Mouse (Mus musculus) forebrain, embryonic 11.5 days (tissue): Measurements from ENCODE around the gene Mast3. TPM values are rescaled to one million over a fixed set of nuclear protein-coding genes. Genes with fewer than 3 reads are reported as not detected.

ENCODE experiments used
- ATAC-seq: fragments of 200-750 bp; cut with Nextera tagmentation; replicated peaks from 2 replicates; pipeline ENCODE4 v1.8.0; 2017; ENCODE audit warnings: moderate TSS enrichment; ENCODE audit not compliant: low FRiP score
- DNase-seq: peaks from one replicate; pipeline ENCODE4 v3.0.0-alpha.2; 2017; ENCODE audit warnings: low spot score
- H3K27ac ChIP-seq: fragments of 300-500 bp; sonication (generic); 2 replicates; pipeline ENCODE4 v1.5.1; 2014; ENCODE audit warnings: low read depth, low read length
- H3K27me3 ChIP-seq: fragments of 300-500 bp; sonication (generic); 2 replicates; pipeline ENCODE4 v1.6.1; 2014; ENCODE audit warnings: mild to moderate bottlenecking, low read length, mixed read lengths; ENCODE audit not compliant: control insufficient read depth, insufficient read depth
- H3K36me3 ChIP-seq: fragments of 300-500 bp; sonication (generic); 2 replicates; pipeline ENCODE4 v1.6.1; 2014; ENCODE audit warnings: mild to moderate bottlenecking, low read length, moderate library complexity, mixed read lengths; ENCODE audit not compliant: control insufficient read depth, insufficient read depth
- H3K4me1 ChIP-seq: fragments of 300-500 bp; sonication (generic); replicated peaks from 2 replicates; pipeline ENCODE4 v1.6.1; 2014; ENCODE audit warnings: low read length, mixed read lengths; ENCODE audit not compliant: control insufficient read depth, insufficient read depth
- H3K4me2 ChIP-seq: fragments of 300-500 bp; sonication (generic); 2 replicates; pipeline ENCODE4 v1.6.1; 2014; ENCODE audit warnings: low read depth, mild to moderate bottlenecking, low read length, moderate library complexity, mixed read lengths; ENCODE audit not compliant: severe bottlenecking
- H3K4me3 ChIP-seq: fragments of 300-500 bp; sonication (generic); 2 replicates; pipeline ENCODE4 v1.5.1; 2014; ENCODE audit warnings: low read depth, low read length
- H3K9ac ChIP-seq: fragments of 300-500 bp; sonication (generic); 2 replicates; pipeline ENCODE4 v1.6.1; 2014; ENCODE audit warnings: low read length
- H3K9me3 ChIP-seq: fragments of 300-500 bp; sonication (generic); 2 replicates; pipeline ENCODE4 v1.6.1; 2016; ENCODE audit warnings: low read length, mixed read lengths; ENCODE audit not compliant: control insufficient read depth
- WGBS: fragments of 180-500 bp; shearing (Covaris S2); extraction: QIAGEN DNeasy Blood & Tissue Kit; methylation state at CpG from one replicate; pipeline ENCODE4 v1.1.7; 2014; 5-methylcytosine and 5-hydroxymethylcytosine counted together
- polyA plus RNA-seq: library from polyadenylated mRNA; unstranded; fragments of >200 nt; fragmentation: Nextera tagmentation; extraction: Ambion mirVana; gene quantifications from 2 replicates; pipeline ENCODE4 v1.2.1, GENCODE M21; 2014

Gene Mast3
- 15.9 and 17.4 TPM in 2 replicates for polyA plus RNA-seq

DNA sequence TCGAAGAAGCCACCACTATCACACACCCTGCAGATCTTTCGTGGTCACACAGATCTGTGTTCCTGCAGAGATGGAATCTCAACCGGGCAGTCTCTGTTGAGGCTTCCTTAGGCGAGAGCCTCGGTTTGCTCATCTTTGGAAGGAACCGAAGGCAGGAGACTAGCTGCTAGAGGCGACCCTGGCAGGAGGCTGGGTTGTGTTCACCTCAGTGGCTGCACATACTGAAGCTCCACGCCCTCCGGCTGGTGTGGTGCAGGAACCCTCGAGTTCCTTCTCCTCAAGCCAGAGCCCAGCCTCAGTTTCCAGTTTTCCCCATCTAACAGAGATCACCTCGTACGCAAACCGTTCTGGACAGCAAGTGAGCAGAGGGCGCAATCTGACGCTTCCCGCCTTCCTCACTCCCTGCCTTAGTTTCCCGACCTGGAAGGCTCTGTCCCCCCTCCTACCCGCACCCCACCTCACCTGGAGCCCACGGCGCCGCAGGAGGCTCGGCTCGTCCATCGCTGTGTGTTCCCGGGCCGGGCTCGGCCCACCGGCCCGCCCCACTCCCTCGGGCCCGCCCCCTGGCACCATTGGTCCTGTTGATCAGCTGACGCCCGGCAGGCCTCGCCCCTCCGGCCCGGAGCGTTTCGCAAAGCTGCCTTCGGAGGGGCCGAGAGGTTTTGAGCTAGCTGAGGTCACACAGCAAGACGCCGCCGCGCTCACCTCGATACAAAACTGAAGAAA lies at the start of gene Mast3:
TSS of gene Mast3 (minus strand) at position 574 of the 726 bp plus-strand sequence.
- Histone ChIP-seq H3K9me3 (no peaks in the 10 kb centered on the region), H3K4me2 (peak within 1 kb of the TSS; percentile 84), H3K4me1 (peaks cover 11% of the 10 kb centered on the region; the same call in 1 of the 2 replicates), H3K9ac (peak within 1 kb of the TSS; percentile 48), H3K27me3 (peaks cover 24% of the 10 kb centered on the region), H3K36me3 (no peaks in the 10 kb centered on the region), H3K27ac (no peak within 1 kb of the TSS), H3K4me3 (peak within 1 kb of the TSS; percentile 46)
- DNase-seq (peak; percentile 93), ATAC-seq (peak; percentile 91)
- under 1% methylated on average over 45 of the region's 45 CpGs for WGBS

DNA sequence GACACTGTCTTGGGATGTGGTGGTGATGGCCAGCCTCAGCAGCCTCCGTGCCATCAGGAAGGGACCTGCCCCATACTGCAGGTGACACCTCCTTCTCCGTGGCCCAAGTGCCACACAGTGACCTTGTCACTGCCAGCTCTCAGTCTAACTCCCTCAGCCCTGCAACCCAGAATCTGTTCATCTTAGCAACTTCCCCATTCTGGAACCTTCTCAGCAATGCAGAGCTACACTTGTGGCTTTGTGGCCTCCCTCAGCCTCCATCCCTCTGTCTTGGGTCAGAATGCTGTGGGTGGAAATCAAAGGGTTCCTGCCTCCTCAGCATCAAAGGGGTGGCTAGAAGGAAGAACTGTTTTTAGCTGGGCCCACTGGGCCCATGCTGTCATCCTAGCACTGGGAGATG lies 49.0 kb upstream of the Mast3 start:
- H3K27ac ChIP-seq = no peak overlapping the region
- no peak overlapping the region for H3K9ac ChIP-seq
- no peak overlapping the region for H3K4me3 ChIP-seq
- no peaks in the 10 kb centered on the region for H3K9me3 ChIP-seq
- H3K4me2 ChIP-seq = no peak overlapping the region
- ATAC-seq = no peak
- H3K27me3 ChIP-seq = no peaks in the 10 kb centered on the region; the same call in 1 of the 2 replicates
- DNase-seq = no peak
- WGBS = 93% methylated on average over 2 of the region's 2 CpGs
- no peaks in the 10 kb centered on the region for H3K36me3 ChIP-seq
- peaks cover 11% of the 10 kb centered on the region for H3K4me1 ChIP-seq

- H3K27me3 ChIP-seq = no peaks in the 10 kb centered on the region; the same call in 1 of the 2 replicates
- H3K9ac ChIP-seq = no peak overlapping the region
- no peak overlapping the region for H3K4me3 ChIP-seq
- H3K27ac ChIP-seq = no peak overlapping the region
- H3K36me3 ChIP-seq = no peaks in the 10 kb centered on the region
- peaks cover 8% of the 10 kb centered on the region; the same call in 1 of the 2 replicates for H3K4me1 ChIP-seq
- no peaks in the 10 kb centered on the region for H3K9me3 ChIP-seq
- no peak for ATAC-seq
- no peak for DNase-seq
- H3K4me2 ChIP-seq = no peak overlapping the region
- 89% methylated on average over 41 of the region's 41 CpGs for WGBS
Measured at GRCm38 (mm10) chr8:70852595-70853231, 47.9 kb upstream of the Mast3 start.

DNA sequence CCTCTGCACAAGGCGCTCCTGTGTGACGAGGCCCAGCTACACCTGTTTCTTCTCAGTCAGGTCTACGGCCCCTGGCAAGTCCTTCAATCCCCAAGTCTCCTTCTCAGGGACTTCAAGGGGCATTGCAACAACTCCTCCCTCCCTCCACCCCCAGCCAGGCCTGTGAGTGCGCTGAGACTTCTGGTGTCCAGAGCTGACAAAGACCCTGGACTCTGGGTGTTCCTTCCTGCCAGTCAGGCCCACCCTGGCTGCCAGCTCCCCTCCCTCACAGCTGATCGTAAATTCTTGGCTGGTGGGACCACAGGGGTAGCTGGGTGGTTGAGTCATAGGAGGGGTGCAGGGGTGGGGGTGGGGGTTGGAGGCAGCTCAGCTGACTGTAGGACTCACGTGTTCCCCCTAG lies 47.0 kb upstream of the Mast3 start:
- no peak for ATAC-seq
- Histone ChIP-seq H3K4me2 (no peak overlapping the region), H3K27ac (no peak overlapping the region), H3K27me3 (no peaks in the 10 kb centered on the region; the same call in 1 of the 2 replicates), H3K9me3 (no peaks in the 10 kb centered on the region), H3K36me3 (no peaks in the 10 kb centered on the region), H3K4me1 (0 out of 2 replicates have a peak, but pooled peaks cover 4% of the 10 kb centered on the region), H3K4me3 (no peak overlapping the region), H3K9ac (peak overlapping the region; percentile 23; the same call in 1 of the 2 replicates)
- no peak for DNase-seq
- WGBS = 60% methylated on average over 6 of the region's 6 CpGs

GRCm38 (mm10) chr8:70850947-70851346 lies 46.1 kb upstream of the Mast3 start:
- Histone ChIP-seq H3K9me3 (no peaks in the 10 kb centered on the region), H3K4me2 (no peak overlapping the region), H3K27ac (no peak overlapping the region), H3K36me3 (no peaks in the 10 kb centered on the region), H3K4me1 (no peaks in the 10 kb centered on the region), H3K9ac (no peak overlapping the region), H3K27me3 (no peaks in the 10 kb centered on the region; the same call in 1 of the 2 replicates), H3K4me3 (no peak overlapping the region)
- ATAC-seq (no peak), DNase-seq (no peak)
- 85% methylated on average over 4 of the region's 4 CpGs for WGBS

GRCm38 (mm10) chr8:70850132-70850845 lies 45.4 kb upstream of the Mast3 start:
- Histone ChIP-seq H3K36me3 (no peaks in the 10 kb centered on the region), H3K4me1 (no peaks in the 10 kb centered on the region), H3K9ac (no peak overlapping the region), H3K9me3 (no peaks in the 10 kb centered on the region), H3K4me2 (no peak overlapping the region), H3K27ac (no peak overlapping the region), H3K27me3 (no peaks in the 10 kb centered on the region), H3K4me3 (no peak overlapping the region)
- no peak for DNase-seq
- ATAC-seq = no peak
- 76% methylated on average over 7 of the region's 7 CpGs for WGBS

DNA sequence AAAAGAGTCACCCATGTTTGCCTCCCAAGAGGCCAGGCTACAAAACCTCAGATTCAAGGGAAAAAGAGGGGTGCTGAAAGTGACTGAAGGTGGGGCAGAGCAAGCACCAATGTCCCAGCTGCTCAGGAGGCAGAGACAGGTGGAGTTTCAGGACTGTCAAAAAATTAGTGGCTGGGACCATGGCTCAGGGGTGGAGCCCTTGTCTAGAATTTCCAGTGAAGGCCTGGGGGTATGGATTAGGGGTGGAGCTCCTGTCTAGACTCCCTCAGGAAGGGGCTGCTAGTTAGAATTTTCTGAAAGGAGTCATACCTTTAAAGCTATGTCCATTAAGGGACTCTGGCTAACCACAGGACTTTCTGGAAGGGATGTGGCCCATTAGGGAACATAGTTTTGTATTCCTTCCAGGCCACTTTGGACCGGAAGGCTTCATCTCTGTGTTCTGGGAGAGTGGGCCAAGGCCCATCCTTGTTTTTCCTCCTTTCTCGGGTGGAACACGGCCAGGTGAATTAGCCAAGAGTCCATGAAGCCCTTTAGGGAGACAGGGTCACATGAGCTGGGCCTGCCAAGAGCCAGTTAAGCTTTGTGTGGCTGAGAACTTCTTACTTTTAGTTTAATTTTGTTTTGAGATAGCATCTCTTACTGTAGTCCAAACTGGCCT lies 44.6 kb upstream of the Mast3 start:
- DNase-seq = no peak
- Histone ChIP-seq H3K9me3 (no peaks in the 10 kb centered on the region), H3K27ac (no peak overlapping the region), H3K27me3 (no peaks in the 10 kb centered on the region), H3K4me3 (no peak overlapping the region), H3K4me1 (no peaks in the 10 kb centered on the region), H3K9ac (no peak overlapping the region), H3K4me2 (no peak overlapping the region), H3K36me3 (no peaks in the 10 kb centered on the region)
- ATAC-seq = no peak
- WGBS = 82% methylated on average over 3 of the region's 3 CpGs
